Mouse (Mus musculus): ENCODE measurements around the gene Dnase1l2. TPM values are rescaled to one million over a fixed set of nuclear protein-coding genes. Genes with fewer than 3 reads are reported as not detected.
"Not testable (repeated sequence)": the region's sequence is repeated elsewhere in the genome, so short reads cannot be mapped to it uniquely, and the experiment has no call there.

Gene Dnase1l2
- total RNA-seq, 1 experiment, result 1.2 TPM

- Histone ChIP-seq H3K9me3 (ENCODE audit: control insufficient read depth, insufficient read depth, low read depth, low read length) (no peaks in the 10 kb centered on the region), H3K36me3 (ENCODE audit: control insufficient read depth, insufficient read depth, low read length, poor library complexity, severe bottlenecking) (no peaks in the 10 kb centered on the region), H3K27ac (ENCODE audit: insufficient read depth, low read depth, low read length, poor library complexity, severe bottlenecking) (no peak overlapping the region), H3K9ac (ENCODE audit: insufficient read depth, low read depth, low read length, poor library complexity, severe bottlenecking) (no peak overlapping the region), H3K4me3 (ENCODE audit: insufficient read depth in 1 of 2, low read depth in 1 of 2, low read length in 2 of 2, poor library complexity in 1 of 2, severe bottlenecking in 1 of 2) (no peak overlapping the region), H3K4me1 (ENCODE audit: control insufficient read depth in 2 of 2, insufficient read depth in 2 of 2, low read length in 2 of 2, poor library complexity in 1 of 2) (peaks cover 0 to 2% of the 10 kb centered on the region in 2 experiments; a peak in 2 of 4 replicates)
- DNase-seq (ENCODE audit: low read depth, low spot score), result no peak
- TF ChIP-seq MAFK (IDR thresholded peaks at IDR 0.05; ENCODE audit: insufficient read depth, low read depth, low read length) (no peak), ZC3H11A (IDR thresholded peaks at IDR 0.05; ENCODE audit: borderline replicate concordance, low read depth, low read length) (0 out of 2 replicates have a peak, but pooled peaks have one; percentile 29)
- in situ Hi-C loops (cut with MboI; ENCODE audit: low sequenced_read_pairs in 2 of 2, unreplicated experiment in 2 of 2), result no loop called here
These were observed 18.7 kb upstream of the Dnase1l2 start for GRCm38 (mm10) chr17:24461580-24461979.

DNA sequence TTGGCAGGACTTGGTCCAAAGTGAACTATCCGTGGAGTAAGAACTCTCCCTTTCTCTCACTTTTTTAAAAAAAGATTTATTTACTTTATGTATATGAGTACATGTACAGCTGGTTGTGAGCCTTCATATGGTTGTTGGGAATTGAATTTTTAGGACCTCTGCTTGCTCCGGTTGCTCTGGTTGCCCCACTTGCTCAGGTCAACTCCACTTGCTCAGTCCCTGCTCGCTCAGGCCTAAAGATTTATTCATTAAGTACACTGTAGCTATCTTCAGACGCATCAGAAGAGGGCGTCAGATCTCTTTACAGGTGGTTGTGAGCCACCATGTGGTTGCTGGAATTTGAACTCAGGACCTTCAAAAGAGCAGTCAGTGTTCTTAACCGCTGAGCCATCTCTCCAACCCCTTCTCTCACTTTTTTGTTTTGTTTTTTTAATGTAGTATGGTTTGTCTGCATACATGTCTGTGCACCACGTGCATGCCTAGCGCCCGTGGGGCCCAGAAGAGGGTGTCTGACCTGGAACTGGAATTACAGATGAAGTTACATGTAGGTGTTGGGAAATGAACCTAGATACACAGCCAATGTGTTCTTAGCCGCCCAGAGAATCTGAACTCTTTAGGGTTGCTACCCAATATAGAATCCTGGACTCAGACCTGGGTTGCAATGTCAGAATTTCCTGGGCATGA lies 12.8 kb upstream of the Dnase1l2 start:
- H3K9ac ChIP-seq (ENCODE audit: insufficient read depth, low read depth, low read length, poor library complexity, severe bottlenecking), result peak overlapping the region; percentile 25; the same call in 1 of the 2 replicates
- H3K27ac ChIP-seq (ENCODE audit: insufficient read depth, low read depth, low read length, poor library complexity, severe bottlenecking); DNase-seq (ENCODE audit: low read depth, low spot score); H3K4me1 ChIP-seq (ENCODE audit: control insufficient read depth in 2 of 2, insufficient read depth in 2 of 2, low read length in 2 of 2, poor library complexity in 1 of 2); H3K36me3 ChIP-seq (ENCODE audit: control insufficient read depth, insufficient read depth, low read length, poor library complexity, severe bottlenecking); H3K9me3 ChIP-seq (ENCODE audit: control insufficient read depth, insufficient read depth, low read depth, low read length); in situ Hi-C loops (cut with MboI; ENCODE audit: low sequenced_read_pairs in 2 of 2, unreplicated experiment in 2 of 2): not testable (repeated sequence)
- peak overlapping the region; percentile 3 to 12; a peak in 2 of 4 replicates for H3K4me3 ChIP-seq (ENCODE audit: insufficient read depth in 1 of 2, low read depth in 1 of 2, low read length in 2 of 2, poor library complexity in 1 of 2, severe bottlenecking in 1 of 2)

DNA sequence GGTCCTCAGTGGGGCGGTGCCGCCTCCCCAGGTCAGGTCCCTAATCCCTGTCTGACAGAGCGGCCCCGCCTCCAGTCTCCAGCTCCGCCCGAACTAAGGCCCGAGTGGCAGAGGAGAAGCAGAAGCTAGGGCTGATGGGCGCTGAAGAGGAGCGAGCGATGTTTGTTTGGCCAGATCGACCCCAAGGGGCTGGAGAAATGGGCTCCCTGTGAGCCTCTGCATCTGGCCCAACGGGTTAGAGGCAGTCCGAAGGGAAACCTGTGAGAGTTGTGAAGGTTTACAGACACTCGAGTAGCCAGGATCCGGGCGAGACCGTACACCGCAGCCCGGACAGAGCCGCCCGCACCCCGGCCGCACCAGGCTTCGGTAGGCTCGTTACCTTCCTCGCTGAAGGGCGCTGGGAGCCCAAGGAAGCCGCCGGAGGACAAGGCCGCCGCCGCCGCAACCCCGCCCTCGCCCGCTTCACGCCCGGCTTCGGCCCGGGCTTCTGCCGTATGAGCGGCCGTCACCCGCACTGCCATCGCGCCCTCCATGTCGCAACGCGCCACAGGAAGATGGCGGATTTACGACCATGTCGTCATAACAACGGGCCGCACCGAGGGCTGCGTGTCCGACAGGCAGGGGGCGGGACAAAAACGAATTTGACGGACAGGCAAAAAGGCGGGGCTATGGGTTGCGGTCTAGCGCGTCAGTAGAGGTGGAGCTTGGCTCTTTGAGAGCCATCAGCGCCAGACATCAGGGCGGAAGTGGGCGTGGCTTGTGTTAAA lies 12.0 kb upstream of the Dnase1l2 start:
- Histone ChIP-seq H3K4me1 (ENCODE audit: control insufficient read depth in 2 of 2, insufficient read depth in 2 of 2, low read length in 2 of 2, poor library complexity in 1 of 2) (0 out of 4 replicates have a peak, but pooled peaks cover 0 to 2% of the 10 kb centered on the region in 2 experiments), H3K36me3 (ENCODE audit: control insufficient read depth, insufficient read depth, low read length, poor library complexity, severe bottlenecking) (peaks cover 2% of the 10 kb centered on the region; the same call in 1 of the 2 replicates), H3K9me3 (ENCODE audit: control insufficient read depth, insufficient read depth, low read depth, low read length) (no peaks in the 10 kb centered on the region), H3K4me3 (ENCODE audit: insufficient read depth in 1 of 2, low read depth in 1 of 2, low read length in 2 of 2, poor library complexity in 1 of 2, severe bottlenecking in 1 of 2) (peak overlapping the region; percentile 85), H3K27ac (ENCODE audit: insufficient read depth, low read depth, low read length, poor library complexity, severe bottlenecking) (peak overlapping the region; percentile 61), H3K9ac (ENCODE audit: insufficient read depth, low read depth, low read length, poor library complexity, severe bottlenecking) (peak overlapping the region; percentile 91)
- DNase-seq (ENCODE audit: low read depth, low spot score), result peak; percentile 99
- in situ Hi-C loops (cut with MboI; ENCODE audit: low sequenced_read_pairs in 2 of 2, unreplicated experiment in 2 of 2), result no loop called here
- peak; percentile 1; the same call in 1 of the 2 replicates for TF ChIP-seq HCFC1 (IDR thresholded peaks at IDR 0.05; ENCODE audit: borderline replicate concordance, insufficient read depth, low read length)
- no peak for TF ChIP-seq ZC3H11A (IDR thresholded peaks at IDR 0.05; ENCODE audit: borderline replicate concordance, low read depth, low read length)

- Histone ChIP-seq H3K9me3 (ENCODE audit: control insufficient read depth, insufficient read depth, low read depth, low read length) (no peaks in the 10 kb centered on the region), H3K27ac (ENCODE audit: insufficient read depth, low read depth, low read length, poor library complexity, severe bottlenecking) (no peak overlapping the region), H3K36me3 (ENCODE audit: control insufficient read depth, insufficient read depth, low read length, poor library complexity, severe bottlenecking) (peaks cover 7% of the 10 kb centered on the region; the same call in 1 of the 2 replicates), H3K4me1 (ENCODE audit: control insufficient read depth in 2 of 2, insufficient read depth in 2 of 2, low read length in 2 of 2, poor library complexity in 1 of 2) (0 out of 4 replicates have a peak, but pooled peaks cover 0 to 2% of the 10 kb centered on the region in 2 experiments), H3K9ac (ENCODE audit: insufficient read depth, low read depth, low read length, poor library complexity, severe bottlenecking) (peak overlapping the region; percentile 91; the same call in 1 of the 2 replicates), H3K4me3 (ENCODE audit: insufficient read depth in 1 of 2, low read depth in 1 of 2, low read length in 2 of 2, poor library complexity in 1 of 2, severe bottlenecking in 1 of 2) (peak overlapping the region; percentile 85)
- DNase-seq (ENCODE audit: low read depth, low spot score), result no peak
- TF ChIP-seq MAFK (IDR thresholded peaks at IDR 0.05; ENCODE audit: insufficient read depth, low read depth, low read length), result no peak
- no peak for TF ChIP-seq ZNF384 (IDR thresholded peaks at IDR 0.05; ENCODE audit: low read depth, low read length)
- no peak for TF ChIP-seq HCFC1 (IDR thresholded peaks at IDR 0.05; ENCODE audit: borderline replicate concordance, insufficient read depth, low read length)
- TF ChIP-seq CHD2 (IDR thresholded peaks at IDR 0.05; ENCODE audit: low read depth, low read length), result no peak
- TF ChIP-seq ZC3H11A (IDR thresholded peaks at IDR 0.05; ENCODE audit: borderline replicate concordance, low read depth, low read length), result no peak
- in situ Hi-C loops (cut with MboI; ENCODE audit: low sequenced_read_pairs in 2 of 2, unreplicated experiment in 2 of 2), result no loop called here
These were observed 11.4 kb upstream of the Dnase1l2 start for GRCm38 (mm10) chr17:24454218-24454755.

Data from ES-E14 (cell line).